Mouse (Mus musculus): ENCODE measurements around the gene Pdzrn3. TPM values are rescaled to one million over a fixed set of nuclear protein-coding genes. Genes with fewer than 3 reads are reported as not detected.

Gene Pdzrn3
- polyA plus RNA-seq, 1 experiment from 2014 or later = 5.5 TPM

GRCm38 (mm10) chr6:101340051-101340450 is 37.6 kb downstream of the Pdzrn3 start:
- TF ChIP-seq CTCF (IDR thresholded peaks at IDR 0.05; ENCODE audit: low read depth) = no peak
- Histone ChIP-seq H3K9ac (ENCODE audit: low read depth, low read length) (no peak overlapping the region), H3K4me1 (replicated peaks; ENCODE audit: control insufficient read depth, insufficient read depth, low read length) (no peaks in the 10 kb centered on the region), H3K27ac (ENCODE audit: low read depth, low read length) (no peak overlapping the region), H3K4me3 (ENCODE audit: low read depth, low read length) (no peak overlapping the region), H3K9me3 (ENCODE audit: control insufficient read depth) (no peaks in the 10 kb centered on the region), H3K36me3 (ENCODE audit: control insufficient read depth, insufficient read depth) (no peaks in the 10 kb centered on the region), H3K27me3 (replicated peaks; ENCODE audit: control insufficient read depth, insufficient read depth, low read length) (0 out of 2 replicates have a peak, but pooled peaks cover 4% of the 10 kb centered on the region), H3K4me2 (replicated peaks; ENCODE audit: low read depth) (no peak overlapping the region)
- no peak for ATAC-seq
- WGBS = 93% methylated on average over 7 of the region's 7 CpGs

GRCm38 (mm10) chr6:101337842-101338528 is 39.7 kb downstream of the Pdzrn3 start:
- no peaks in the 10 kb centered on the region for H3K4me1 ChIP-seq (replicated peaks; ENCODE audit: control insufficient read depth, insufficient read depth, low read length)
- WGBS = 78% methylated on average over 10 of the region's 10 CpGs
- no peak overlapping the region for H3K9ac ChIP-seq (ENCODE audit: low read depth, low read length)
- 0 out of 2 replicates have a peak, but pooled peaks cover 4% of the 10 kb centered on the region for H3K27me3 ChIP-seq (replicated peaks; ENCODE audit: control insufficient read depth, insufficient read depth, low read length)
- H3K4me2 ChIP-seq (replicated peaks; ENCODE audit: low read depth) = no peak overlapping the region
- ATAC-seq = no peak
- H3K9me3 ChIP-seq (ENCODE audit: control insufficient read depth) = no peaks in the 10 kb centered on the region
- H3K4me3 ChIP-seq (ENCODE audit: low read depth, low read length) = no peak overlapping the region
- no peak overlapping the region for H3K27ac ChIP-seq (ENCODE audit: low read depth, low read length)
- H3K36me3 ChIP-seq (ENCODE audit: control insufficient read depth, insufficient read depth) = no peaks in the 10 kb centered on the region
- no peak for TF ChIP-seq CTCF (IDR thresholded peaks at IDR 0.05; ENCODE audit: low read depth)

GRCm38 (mm10) chr6:101336660-101337059 is 41.0 kb downstream of the Pdzrn3 start:
- no peaks in the 10 kb centered on the region for H3K9me3 ChIP-seq (ENCODE audit: control insufficient read depth)
- TF ChIP-seq CTCF (IDR thresholded peaks at IDR 0.05; ENCODE audit: low read depth) = no peak
- H3K27ac ChIP-seq (ENCODE audit: low read depth, low read length) = no peak overlapping the region
- no peak for ATAC-seq
- no peak overlapping the region for H3K4me2 ChIP-seq (replicated peaks; ENCODE audit: low read depth)
- H3K27me3 ChIP-seq (replicated peaks; ENCODE audit: control insufficient read depth, insufficient read depth, low read length) = 0 out of 2 replicates have a peak, but pooled peaks cover 4% of the 10 kb centered on the region
- no peaks in the 10 kb centered on the region for H3K36me3 ChIP-seq (ENCODE audit: control insufficient read depth, insufficient read depth)
- H3K9ac ChIP-seq (ENCODE audit: low read depth, low read length) = no peak overlapping the region
- H3K4me1 ChIP-seq (replicated peaks; ENCODE audit: control insufficient read depth, insufficient read depth, low read length) = no peaks in the 10 kb centered on the region
- H3K4me3 ChIP-seq (ENCODE audit: low read depth, low read length) = no peak overlapping the region
- 85% methylated on average over 10 of the region's 10 CpGs for WGBS

- 0 out of 2 replicates have a peak, but pooled peaks cover 4% of the 10 kb centered on the region for H3K27me3 ChIP-seq (replicated peaks; ENCODE audit: control insufficient read depth, insufficient read depth, low read length)
- H3K4me2 ChIP-seq (replicated peaks; ENCODE audit: low read depth) = no peak overlapping the region
- no peak for ATAC-seq
- TF ChIP-seq CTCF (IDR thresholded peaks at IDR 0.05; ENCODE audit: low read depth) = no peak
- H3K9ac ChIP-seq (ENCODE audit: low read depth, low read length) = no peak overlapping the region
- no peaks in the 10 kb centered on the region for H3K9me3 ChIP-seq (ENCODE audit: control insufficient read depth)
- 89% methylated on average over 1 of the region's 1 CpGs for WGBS
- no peaks in the 10 kb centered on the region for H3K4me1 ChIP-seq (replicated peaks; ENCODE audit: control insufficient read depth, insufficient read depth, low read length)
- no peak overlapping the region for H3K27ac ChIP-seq (ENCODE audit: low read depth, low read length)
- H3K36me3 ChIP-seq (ENCODE audit: control insufficient read depth, insufficient read depth) = no peaks in the 10 kb centered on the region
- H3K4me3 ChIP-seq (ENCODE audit: low read depth, low read length) = no peak overlapping the region
Observed at GRCm38 (mm10) chr6:101335744-101336143, 42.0 kb downstream of the Pdzrn3 start.

GRCm38 (mm10) chr6:101334495-101334894 is 43.2 kb downstream of the Pdzrn3 start:
- Histone ChIP-seq H3K36me3 (ENCODE audit: control insufficient read depth, insufficient read depth) (no peaks in the 10 kb centered on the region), H3K4me1 (replicated peaks; ENCODE audit: control insufficient read depth, insufficient read depth, low read length) (0 out of 2 replicates have a peak, but pooled peaks cover 3% of the 10 kb centered on the region), H3K4me2 (replicated peaks; ENCODE audit: low read depth) (no peak overlapping the region), H3K27me3 (replicated peaks; ENCODE audit: control insufficient read depth, insufficient read depth, low read length) (0 out of 2 replicates have a peak, but pooled peaks cover 4% of the 10 kb centered on the region), H3K9me3 (ENCODE audit: control insufficient read depth) (no peaks in the 10 kb centered on the region), H3K4me3 (ENCODE audit: low read depth, low read length) (no peak overlapping the region), H3K27ac (ENCODE audit: low read depth, low read length) (no peak overlapping the region), H3K9ac (ENCODE audit: low read depth, low read length) (no peak overlapping the region)
- 67% methylated on average over 3 of the region's 3 CpGs for WGBS
- no peak for TF ChIP-seq CTCF (IDR thresholded peaks at IDR 0.05; ENCODE audit: low read depth)
- ATAC-seq = no peak

- Histone ChIP-seq H3K27ac (ENCODE audit: low read depth, low read length) (no peak overlapping the region), H3K4me1 (replicated peaks; ENCODE audit: control insufficient read depth, insufficient read depth, low read length) (peaks cover 5% of the 10 kb centered on the region; the same call in 1 of the 2 replicates), H3K36me3 (ENCODE audit: control insufficient read depth, insufficient read depth) (no peaks in the 10 kb centered on the region), H3K27me3 (replicated peaks; ENCODE audit: control insufficient read depth, insufficient read depth, low read length) (0 out of 2 replicates have a peak, but pooled peaks cover 2% of the 10 kb centered on the region), H3K4me2 (replicated peaks; ENCODE audit: low read depth) (no peak overlapping the region), H3K4me3 (ENCODE audit: low read depth, low read length) (no peak overlapping the region), H3K9me3 (ENCODE audit: control insufficient read depth) (no peaks in the 10 kb centered on the region), H3K9ac (ENCODE audit: low read depth, low read length) (no peak overlapping the region)
- ATAC-seq = 0 out of 2 replicates have a peak, but pooled peaks have one; percentile 33
- no peak for TF ChIP-seq CTCF (IDR thresholded peaks at IDR 0.05; ENCODE audit: low read depth)
- 17% methylated on average over 5 of the region's 5 CpGs for WGBS
Observed at GRCm38 (mm10) chr6:101330392-101330791, 47.3 kb downstream of the Pdzrn3 start.
